Mouse (Mus musculus): ENCODE measurements around the gene Sgce.

The Sgce gene

DNA sequence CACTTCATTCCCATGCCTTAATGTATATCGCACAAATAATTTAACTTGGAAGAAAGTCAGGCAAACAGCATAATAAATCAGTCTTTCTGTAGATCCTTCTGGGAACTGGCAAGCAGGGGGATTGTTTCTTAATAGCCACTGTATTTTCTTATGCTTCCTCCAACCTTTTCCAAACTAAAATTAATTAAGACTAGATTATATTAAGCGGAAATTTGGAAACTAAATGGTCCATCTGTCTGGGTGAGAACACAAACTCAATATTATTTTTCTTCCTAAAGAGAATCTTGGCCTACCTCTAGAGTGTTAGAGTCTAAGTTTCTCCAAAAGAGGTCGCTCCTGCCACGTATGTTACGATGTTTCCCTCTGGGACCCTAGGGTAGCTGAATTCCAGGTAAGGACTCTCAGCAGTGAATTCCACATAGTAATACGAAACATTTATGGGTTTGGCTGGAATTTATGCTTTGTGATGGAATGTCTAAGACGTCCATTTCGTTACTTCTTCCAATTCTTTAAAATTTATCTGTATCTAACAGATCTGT, 94.3 kb downstream of the Sgce start:
- DNase-seq (ENCODE audit: low spot score in 2 of 2) = no peak

DNA sequence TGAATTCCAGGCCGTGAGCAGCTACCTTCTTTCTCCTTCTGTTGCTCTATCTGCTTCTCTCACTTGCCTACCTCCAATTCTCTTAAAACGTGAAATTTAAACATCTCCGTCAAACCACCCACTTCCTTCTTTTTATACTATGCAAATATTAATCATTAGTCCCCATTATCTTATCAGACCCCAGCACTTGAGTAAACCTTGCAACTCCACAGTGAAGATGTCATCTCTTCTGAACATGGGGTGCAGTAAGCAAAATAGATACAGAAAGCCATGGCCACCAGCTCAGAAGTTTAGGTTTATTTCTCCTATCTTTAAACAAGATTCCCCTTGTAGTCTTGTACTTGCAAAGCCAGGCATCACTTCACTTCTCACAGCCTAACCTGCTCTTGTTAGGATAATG, 99.7 kb downstream of the Sgce start:
- DNase-seq (ENCODE audit: low spot score in 2 of 2) = no peak

DNA sequence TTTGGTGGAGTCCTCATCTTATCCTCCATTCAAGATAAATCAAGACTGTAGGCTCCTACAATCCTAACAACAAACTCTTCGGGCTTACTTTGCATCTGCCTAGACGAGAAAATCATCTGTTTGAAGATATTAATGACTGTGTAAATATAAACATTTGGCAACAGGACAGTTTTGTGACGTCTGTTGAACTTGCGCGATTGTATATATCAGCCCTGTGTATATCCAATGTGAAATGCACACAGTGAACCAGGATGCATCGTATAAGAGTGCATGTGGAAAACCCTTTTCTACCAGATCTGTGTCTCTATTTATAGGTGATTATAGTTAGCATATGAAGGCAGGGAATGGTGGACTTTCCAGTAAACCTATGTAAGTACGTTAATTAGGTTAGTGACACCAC, 104.9 kb downstream of the Sgce start:
- no peak for DNase-seq (ENCODE audit: low spot score in 2 of 2)

DNA sequence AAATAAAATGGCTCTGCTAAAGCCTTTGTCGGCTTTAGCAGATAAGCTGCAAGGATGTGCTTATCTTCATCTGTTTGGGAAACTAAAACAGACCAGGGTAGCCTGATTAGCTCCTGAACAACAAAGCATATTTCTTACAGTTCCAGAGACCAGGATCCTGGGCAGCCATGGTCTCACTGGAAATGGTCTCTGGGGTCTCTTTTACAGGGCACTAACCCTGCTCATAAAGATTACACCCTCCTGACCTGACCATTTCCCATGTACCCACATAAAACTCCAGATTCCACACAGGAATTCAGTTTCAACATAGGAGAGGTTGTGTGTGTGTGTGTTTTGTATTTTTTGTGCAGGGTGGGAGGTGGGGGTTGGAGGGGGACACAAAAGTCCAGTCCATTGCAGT, 112.2 kb downstream of the Sgce start:
- no peak for DNase-seq (ENCODE audit: low spot score in 2 of 2)

DNA sequence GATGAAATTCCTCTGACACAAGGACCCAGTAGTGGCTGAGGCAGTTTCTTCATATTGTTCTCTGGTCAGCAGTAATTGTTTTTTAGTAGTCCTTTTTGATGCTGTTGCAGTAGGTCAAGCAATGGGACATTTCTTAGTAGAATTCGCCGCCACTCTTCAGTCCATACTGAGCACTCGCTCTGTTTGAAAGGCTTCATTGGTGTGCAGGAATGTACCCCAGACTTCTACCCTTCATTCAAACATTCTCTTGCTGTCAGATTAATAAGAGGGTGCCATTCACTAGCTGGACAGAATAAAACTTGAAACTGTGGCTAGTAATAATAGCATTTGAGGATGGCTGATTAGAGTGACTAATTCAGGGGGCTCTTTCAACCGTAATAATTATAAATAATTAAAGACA, 113.8 kb downstream of the Sgce start:
- DNase-seq (ENCODE audit: low spot score in 2 of 2) = no peak

DNA sequence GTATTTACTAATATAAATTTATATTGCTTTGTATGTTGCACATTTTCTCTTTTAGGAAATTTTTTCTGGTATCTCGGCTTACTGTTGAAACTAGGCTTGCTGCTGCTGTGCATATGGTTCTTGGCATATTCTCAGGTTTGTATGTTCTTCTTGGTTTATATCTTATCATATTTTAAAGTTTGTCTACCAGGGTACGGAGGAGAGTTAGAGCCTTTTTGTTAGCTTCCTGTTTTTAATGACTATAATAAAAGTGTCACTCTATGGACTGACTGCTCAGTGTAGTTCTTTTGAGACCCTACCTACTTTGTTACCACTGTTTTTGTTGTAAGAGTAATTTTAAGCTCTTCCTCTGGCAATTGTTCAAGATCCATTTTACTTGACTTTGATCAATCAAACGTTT, 115.5 kb downstream of the Sgce start:
- no peak for DNase-seq (ENCODE audit: low spot score in 2 of 2)
